Mouse (Mus musculus) C2C12 (cell line): ENCODE data around the gene Ociad1. TPM values are rescaled to one million over a fixed set of nuclear protein-coding genes. Genes with fewer than 3 reads are reported as not detected.
"Not testable (repeated sequence)": the region's sequence is repeated elsewhere in the genome, so short reads cannot be mapped to it uniquely, and the experiment has no call there.

Experiments
- H3K27me3 ChIP-seq: one replicate; pipeline ENCODE4 v1.6.1; 2011; ENCODE audit not compliant: control insufficient read depth, insufficient read depth, insufficient read length
- H3K36me3 ChIP-seq: one replicate; pipeline ENCODE4 v1.6.1; 2011; ENCODE audit not compliant: control insufficient read depth, insufficient read depth
- H3K4me3 ChIP-seq: one replicate; pipeline ENCODE4 v1.5.1; 2011; ENCODE audit warnings: mild to moderate bottlenecking, control low read depth; ENCODE audit not compliant: poor library complexity, insufficient read depth, severe bottlenecking
- H3K79me2 ChIP-seq: one replicate; pipeline ENCODE4 v1.6.1; 2011; ENCODE audit not compliant: control insufficient read depth, insufficient read depth
- H3K79me3 ChIP-seq: one replicate; pipeline ENCODE4 v1.6.1; 2011; ENCODE audit warnings: low read depth, control low read depth
- H3ac ChIP-seq: one replicate; pipeline ENCODE3; 2011; ENCODE audit warnings: low read depth; ENCODE audit not compliant: control insufficient read depth, insufficient read length
- CEBPB ChIP-seq: IDR thresholded peaks from one replicate; pipeline ENCODE4 v1.6.1; 2011; ENCODE audit warnings: low read depth, mild to moderate bottlenecking, control low read depth, moderate library complexity
- CTCF ChIP-seq: IDR thresholded peaks from one replicate; pipeline ENCODE4 v1.5.1; 2011; ENCODE audit not compliant: control insufficient read depth, insufficient read depth, insufficient read length
- FOSL1 ChIP-seq: IDR thresholded peaks from one replicate; pipeline ENCODE4 v1.8.0; 2011; ENCODE audit warnings: mild to moderate bottlenecking, low read length; ENCODE audit not compliant: poor library complexity, insufficient read depth, severe bottlenecking
- MAX ChIP-seq: IDR thresholded peaks from one replicate; pipeline ENCODE4 v1.6.1; 2011; ENCODE audit warnings: mild to moderate bottlenecking, control low read depth
- MYOD1 ChIP-seq: IDR thresholded peaks from one replicate; pipeline ENCODE4 v1.6.1; 2011; ENCODE audit warnings: low read depth; ENCODE audit not compliant: control insufficient read depth, insufficient read length
- MYOG ChIP-seq: IDR thresholded peaks from one replicate; pipeline ENCODE4 v1.6.1; 2011; ENCODE audit not compliant: control insufficient read depth, insufficient read length; ENCODE audit errors: extremely low read depth
- USF1 ChIP-seq: IDR thresholded peaks from one replicate; pipeline ENCODE4 v1.6.1; 2011; ENCODE audit warnings: low read depth, mild to moderate bottlenecking, control low read depth, moderate library complexity
- polyA plus RNA-seq: library from polyadenylated mRNA; unstranded; fragments of >200 nt; fragmentation: generic; extraction: Trizol; gene quantifications from one replicate; pipeline ENCODE4 v1.2.1, GENCODE M21; 2012; ENCODE audit warnings: missing spikeins

Gene Ociad1
- polyA plus RNA-seq, 1 experiment = 142 TPM

DNA sequence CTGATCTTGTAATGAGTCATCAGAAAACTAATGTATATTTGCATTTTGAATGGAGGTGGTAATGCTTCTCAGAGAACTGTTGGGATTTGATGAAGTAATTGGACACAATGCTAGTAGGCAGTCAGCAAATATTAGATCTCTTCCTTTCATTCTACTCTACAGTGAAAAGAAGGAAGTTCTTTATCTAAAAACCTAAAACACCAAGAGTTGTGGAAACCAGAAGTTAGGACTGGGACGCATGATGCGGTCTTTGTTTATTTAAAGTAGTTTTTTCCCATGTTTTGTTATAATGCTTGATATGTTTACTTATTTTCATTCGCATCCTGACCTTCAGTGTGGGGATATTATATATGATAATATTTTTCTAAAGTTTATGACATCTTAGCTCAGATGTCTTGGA is 14.7 kb downstream of the Ociad1 start:
- H3ac ChIP-seq = no peak overlapping the region
- H3K27me3 ChIP-seq = no peaks in the 10 kb centered on the region
- peaks cover 19% of the 10 kb centered on the region for H3K79me2 ChIP-seq
- TF ChIP-seq CEBPB (no peak), FOSL1 (no peak), MYOG (no peak), USF1 (no peak), MAX (no peak), CTCF (no peak), MYOD1 (no peak)
- peaks cover 97% of the 10 kb centered on the region for H3K36me3 ChIP-seq
- H3K4me3 ChIP-seq = no peak overlapping the region
- peaks cover 7% of the 10 kb centered on the region for H3K79me3 ChIP-seq

GRCm38 (mm10) chr5:73309496-73309895 is 16.9 kb downstream of the Ociad1 start:
- H3ac ChIP-seq = no peak overlapping the region
- no peaks in the 10 kb centered on the region for H3K27me3 ChIP-seq
- H3K79me3 ChIP-seq = peaks cover 5% of the 10 kb centered on the region
- TF ChIP-seq MAX (no peak), USF1 (no peak), MYOG (no peak), MYOD1 (no peak), CEBPB (no peak), FOSL1 (no peak), CTCF (no peak)
- H3K79me2 ChIP-seq = peaks cover 19% of the 10 kb centered on the region
- H3K36me3 ChIP-seq = peaks cover 95% of the 10 kb centered on the region
- no peak overlapping the region for H3K4me3 ChIP-seq

DNA sequence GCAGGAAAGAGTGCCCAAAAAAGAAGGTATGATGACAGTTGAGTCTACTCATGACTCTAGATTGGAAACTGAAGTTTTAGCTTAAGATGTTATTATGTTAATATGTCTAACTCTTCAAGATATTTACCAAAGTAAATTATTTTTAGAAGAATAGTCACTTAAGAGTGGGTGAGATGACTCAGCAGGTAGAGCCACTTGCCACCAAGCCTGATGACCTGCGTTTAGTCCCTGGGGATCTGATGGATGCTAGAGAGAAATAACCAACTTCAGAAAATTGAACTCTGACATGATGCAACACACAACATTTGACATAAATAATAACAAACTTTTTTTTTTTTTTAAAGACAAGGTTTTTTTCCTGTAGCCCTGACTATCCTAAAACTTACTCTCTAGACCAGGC is 17.8 kb downstream of the Ociad1 start:
- TF ChIP-seq MYOG = no peak
- TF ChIP-seq CTCF = no peak
- no peak for TF ChIP-seq FOSL1
- TF ChIP-seq CEBPB = no peak
- no peak for TF ChIP-seq MYOD1
- TF ChIP-seq MAX = no peak
- peaks cover 93% of the 10 kb centered on the region for H3K36me3 ChIP-seq
- H3K79me2 ChIP-seq = peaks cover 19% of the 10 kb centered on the region
- peaks cover 5% of the 10 kb centered on the region for H3K79me3 ChIP-seq
- H3K27me3 ChIP-seq = no peaks in the 10 kb centered on the region
- no peak overlapping the region for H3ac ChIP-seq
- no peak overlapping the region for H3K4me3 ChIP-seq

DNA sequence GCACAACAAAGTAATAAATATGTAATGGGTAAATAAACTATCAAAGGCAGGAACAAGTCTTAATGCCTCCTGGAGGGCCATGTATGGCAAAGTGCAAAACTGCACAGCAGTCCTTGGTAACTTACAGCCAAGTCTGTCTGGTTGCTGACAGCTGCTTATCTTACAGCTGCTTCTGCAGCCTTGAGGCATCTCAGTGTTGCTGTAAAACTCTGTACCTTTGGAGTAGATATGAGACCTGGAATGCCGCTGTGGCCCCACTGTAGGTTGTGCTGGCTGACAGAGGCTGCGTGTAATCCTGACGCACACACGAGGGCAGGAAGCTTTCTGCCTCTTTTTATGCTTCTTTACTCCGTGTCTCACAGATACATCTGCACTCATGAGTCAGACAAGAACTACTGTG is 18.9 kb downstream of the Ociad1 start:
- Histone ChIP-seq H3K4me3 (no peak overlapping the region), H3K27me3 (no peaks in the 10 kb centered on the region), H3ac (no peak overlapping the region), H3K79me2 (peaks cover 19% of the 10 kb centered on the region), H3K36me3 (peaks cover 92% of the 10 kb centered on the region), H3K79me3 (peaks cover 5% of the 10 kb centered on the region)
- TF ChIP-seq FOSL1 = no peak
- TF ChIP-seq CTCF = no peak
- TF ChIP-seq MYOG = no peak
- TF ChIP-seq MAX = no peak
- no peak for TF ChIP-seq MYOD1
- TF ChIP-seq CEBPB = no peak
- TF ChIP-seq USF1 = no peak

DNA sequence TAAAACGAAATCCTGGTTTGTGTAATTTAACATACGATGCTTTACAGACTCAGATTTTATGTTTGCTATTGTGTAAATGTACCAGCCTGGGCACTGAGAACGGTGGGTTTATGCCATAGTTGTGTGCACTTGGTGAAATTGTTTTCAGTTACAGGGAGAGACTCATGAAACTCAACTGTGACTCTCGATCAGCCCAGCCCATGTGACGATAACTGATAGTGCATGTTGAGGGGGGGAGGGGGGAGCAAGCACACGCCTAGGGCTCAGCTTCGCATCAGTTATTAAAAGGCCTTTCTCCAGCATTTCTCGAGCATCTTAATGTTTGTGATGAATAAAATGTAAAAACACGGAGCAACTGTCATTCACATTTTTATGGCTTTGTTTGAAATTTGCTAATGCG is 21.0 kb downstream of the Ociad1 start:
- H3ac ChIP-seq = no peak overlapping the region
- H3K79me2 ChIP-seq = peaks cover 11% of the 10 kb centered on the region
- no peak for TF ChIP-seq CTCF
- no peak for TF ChIP-seq USF1
- TF ChIP-seq FOSL1 = no peak
- no peak for TF ChIP-seq CEBPB
- no peak for TF ChIP-seq MYOD1
- no peak for TF ChIP-seq MYOG
- TF ChIP-seq MAX = no peak
- H3K79me3 ChIP-seq = peaks cover 1% of the 10 kb centered on the region
- no peaks in the 10 kb centered on the region for H3K27me3 ChIP-seq
- no peak overlapping the region for H3K4me3 ChIP-seq
- H3K36me3 ChIP-seq = peaks cover 75% of the 10 kb centered on the region

GRCm38 (mm10) chr5:73314654-73315053 is 22.1 kb downstream of the Ociad1 start:
- Histone ChIP-seq H3K27me3 (no peaks in the 10 kb centered on the region), H3K4me3 (no peak overlapping the region), H3K79me3 (no peaks in the 10 kb centered on the region), H3K79me2 (peaks cover 11% of the 10 kb centered on the region), H3K36me3 (peaks cover 65% of the 10 kb centered on the region), H3ac (no peak overlapping the region)
- TF ChIP-seq CEBPB (peak; percentile 85), CTCF (no peak)

- H3ac ChIP-seq = no peak overlapping the region
- H3K79me3 ChIP-seq = no peaks in the 10 kb centered on the region
- H3K36me3 ChIP-seq = peaks cover 28% of the 10 kb centered on the region
- no peaks in the 10 kb centered on the region for H3K79me2 ChIP-seq
- no peak overlapping the region for H3K4me3 ChIP-seq
- no peaks in the 10 kb centered on the region for H3K27me3 ChIP-seq
- no peak for TF ChIP-seq MAX
- TF ChIP-seq MYOG = no peak
- no peak for TF ChIP-seq CEBPB
- TF ChIP-seq CTCF = no peak
- TF ChIP-seq FOSL1 = no peak
- TF ChIP-seq USF1 = no peak
- no peak for TF ChIP-seq MYOD1
Observed at GRCm38 (mm10) chr5:73319306-73319705, 26.7 kb downstream of the Ociad1 start.

DNA sequence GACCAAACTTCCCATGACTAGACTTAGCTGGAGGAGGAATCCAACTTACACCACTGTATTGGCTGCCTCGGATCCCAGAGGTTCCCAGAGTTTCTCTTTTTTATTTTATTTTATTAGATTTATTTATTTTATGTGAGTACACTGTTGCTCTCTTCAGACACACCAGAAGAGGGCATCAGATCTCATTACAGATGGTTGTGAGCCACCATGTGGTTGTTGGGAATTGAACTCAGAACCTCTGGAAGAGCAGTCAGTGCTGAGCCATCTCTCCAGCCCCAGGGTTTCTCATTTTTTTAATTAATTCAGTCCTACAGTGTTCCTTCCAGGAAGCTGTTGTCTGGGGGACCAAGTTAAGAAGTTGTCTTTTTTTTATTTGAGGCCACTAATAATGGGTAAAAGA is 30.1 kb downstream of the Ociad1 start:
- H3K4me3 ChIP-seq, H3K27me3 ChIP-seq, H3K79me3 ChIP-seq, H3K79me2 ChIP-seq, H3ac ChIP-seq: not testable (repeated sequence)
- peaks cover 11% of the 10 kb centered on the region for H3K36me3 ChIP-seq
